In the genomic region with DNA sequence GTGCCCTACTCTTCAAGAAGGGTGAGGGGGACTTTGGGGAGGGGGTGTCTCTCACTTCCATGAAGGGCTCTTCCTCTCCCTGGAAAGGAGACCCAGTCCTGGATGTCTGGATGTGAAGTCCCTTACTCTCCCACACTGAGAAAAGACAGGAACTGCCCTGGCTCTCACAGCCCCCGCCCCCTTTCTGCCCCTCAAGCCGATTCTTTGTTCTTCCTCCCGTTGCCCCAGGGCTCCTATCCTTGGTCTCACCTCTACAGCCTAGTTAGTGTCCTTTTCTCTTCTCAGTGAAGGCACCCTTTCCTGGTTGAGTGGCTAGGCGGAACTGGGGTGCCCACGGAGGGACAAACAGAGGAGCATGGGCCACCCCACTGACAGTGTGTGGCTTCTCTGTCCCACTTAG, we compare ENCODE assay signal across 10 mouse cellular contexts. TPM values are rescaled to one million over a fixed set of nuclear protein-coding genes. Genes with fewer than 3 reads are reported as not detected.
A peak's percentile ranks its signal among the peaks of the same experiment; 100 is the strongest.
DNase-seq lines count a peak whose midpoint lies in the region; ATAC-seq and TF ChIP-seq lines count a peak whose summit lies in the region.
"Had no signal": no experiment of that assay in that cellular context is flagged by ENCODE, and none has a peak within 500 bp of the region (broad histone marks: within the 10 kb centered on the region; RNA-seq: fewer than 3 reads in every experiment).

Gene Sox10 (minus strand): TSS at position 101 of the 400 bp plus-strand sequence.

- H3K36me3 ChIP-seq in intestine, embryonic 14.5 days (ENCODE audit: control insufficient read depth, insufficient read depth, low read length), result no peaks in the 10 kb centered on the region
- H3K36me3 ChIP-seq in intestine, postnatal 0 days (ENCODE audit: control insufficient read depth, insufficient read depth), result no peaks in the 10 kb centered on the region
- no peaks in the 10 kb centered on the region for H3K36me3 ChIP-seq in embryonic facial prominence, embryonic 12.5 days
- no peaks in the 10 kb centered on the region for H3K36me3 ChIP-seq in intestine, embryonic 16.5 days (ENCODE audit: control insufficient read depth, insufficient read depth, low read length)
- no peaks in the 10 kb centered on the region for H3K36me3 ChIP-seq in midbrain, embryonic 16.5 days (ENCODE audit: control insufficient read depth, insufficient read depth, low read length)

- H3K4me2 ChIP-seq in intestine, embryonic 14.5 days (ENCODE audit: low read length), result no peak within 1 kb of the TSS; the same call in 1 of the 2 replicates
- H3K4me2 ChIP-seq in intestine, postnatal 0 days (replicated peaks; ENCODE audit: low read depth), result no peak within 1 kb of the TSS
- peak within 1 kb of the TSS; percentile 39 for H3K4me2 ChIP-seq in embryonic facial prominence, embryonic 12.5 days (replicated peaks)
- H3K4me2 ChIP-seq in intestine, embryonic 16.5 days (ENCODE audit: low read depth, low read length), result no peak within 1 kb of the TSS
- H3K4me2 ChIP-seq in midbrain, embryonic 16.5 days (ENCODE audit: low read length), result no peak within 1 kb of the TSS

- 49% methylated on average over 5 of the region's 5 CpGs for WGBS in intestine, embryonic 14.5 days
- 51% methylated on average over 5 of the region's 5 CpGs for WGBS in intestine, postnatal 0 days
- WGBS in embryonic facial prominence, embryonic 12.5 days, result 31% methylated on average over 5 of the region's 5 CpGs
- WGBS in intestine, embryonic 16.5 days, result 55% methylated on average over 5 of the region's 5 CpGs
- WGBS in midbrain, embryonic 16.5 days, result 49% methylated on average over 5 of the region's 5 CpGs

- H3K4me3 ChIP-seq in intestine, embryonic 14.5 days (ENCODE audit: low read depth, low read length), result 0 out of 2 replicates have a peak within 1 kb of the TSS, but pooled peaks have one; percentile 26
- no peak within 1 kb of the TSS for H3K4me3 ChIP-seq in intestine, postnatal 0 days (ENCODE audit: low read depth, low read length)
- H3K4me3 ChIP-seq in embryonic facial prominence, embryonic 12.5 days, result peak within 1 kb of the TSS; percentile 33
- H3K4me3 ChIP-seq in intestine, embryonic 16.5 days (ENCODE audit: low read length), result peak within 1 kb of the TSS; percentile 21; the same call in 1 of the 2 replicates
- no peak within 1 kb of the TSS; the same call in 1 of the 2 replicates for H3K4me3 ChIP-seq in midbrain, embryonic 16.5 days (ENCODE audit: low read depth, low read length)

- no peak for DNase-seq in intestine, embryonic 14.5 days (ENCODE audit: low spot score)
- no peak for DNase-seq in lung, postnatal 10 days
- DNase-seq in cerebellum, postnatal 36 days, result no peak
- no peak for DNase-seq in thymus, postnatal 10 days (ENCODE audit: low spot score in 2 of 2)
- DNase-seq: adrenal gland, postnatal 25 days had no signal

- no peak for ATAC-seq in intestine, embryonic 14.5 days (replicated peaks; ENCODE audit: low FRiP score, low TSS enrichment, low read depth)
- no peak for ATAC-seq in intestine, postnatal 0 days
- no peak for ATAC-seq in embryonic facial prominence, embryonic 12.5 days (ENCODE audit: insufficient number of reproducible peaks, insufficient read depth, low FRiP score, low TSS enrichment)
- no peak for ATAC-seq in intestine, embryonic 16.5 days
- no peak for ATAC-seq in midbrain, embryonic 16.5 days

- no peak within 1 kb of the TSS; the same call in 1 of the 2 replicates for H3K9ac ChIP-seq in intestine, embryonic 14.5 days (ENCODE audit: low read length)
- H3K9ac ChIP-seq in intestine, postnatal 0 days (ENCODE audit: low read depth, low read length), result no peak within 1 kb of the TSS
- H3K9ac ChIP-seq in embryonic facial prominence, embryonic 12.5 days, result peak within 1 kb of the TSS; percentile 40; the same call in 1 of the 2 replicates
- H3K9ac ChIP-seq in intestine, embryonic 16.5 days (ENCODE audit: low read depth, low read length), result no peak within 1 kb of the TSS
- H3K9ac ChIP-seq in midbrain, embryonic 16.5 days (ENCODE audit: low read depth, low read length), result no peak within 1 kb of the TSS; the same call in 1 of the 2 replicates

- peak within 1 kb of the TSS; percentile 23; the same call in 1 of the 2 replicates for H3K27ac ChIP-seq in intestine, embryonic 14.5 days (ENCODE audit: low read depth)
- H3K27ac ChIP-seq in intestine, postnatal 0 days (ENCODE audit: low read depth, low read length), result no peak within 1 kb of the TSS
- peak within 1 kb of the TSS; percentile 52 for H3K27ac ChIP-seq in embryonic facial prominence, embryonic 12.5 days
- H3K27ac ChIP-seq in intestine, embryonic 16.5 days (ENCODE audit: low read length), result no peak within 1 kb of the TSS
- H3K27ac ChIP-seq in midbrain, embryonic 16.5 days (ENCODE audit: low read length), result peak within 1 kb of the TSS; percentile 39; the same call in 1 of the 2 replicates
- H3K27ac ChIP-seq: macrophage had no signal

- peaks cover 53% of the 10 kb centered on the region for H3K27me3 ChIP-seq in intestine, embryonic 14.5 days (replicated peaks; ENCODE audit: control insufficient read depth, insufficient read depth, low read length)
- H3K27me3 ChIP-seq in intestine, postnatal 0 days (replicated peaks; ENCODE audit: control insufficient read depth, insufficient read depth, low read length), result peaks cover 49% of the 10 kb centered on the region
- H3K27me3 ChIP-seq in embryonic facial prominence, embryonic 12.5 days, result peaks cover 61% of the 10 kb centered on the region
- H3K27me3 ChIP-seq in intestine, embryonic 16.5 days (replicated peaks; ENCODE audit: control insufficient read depth, insufficient read depth, low read length), result peaks cover 52% of the 10 kb centered on the region
- H3K27me3 ChIP-seq in midbrain, embryonic 16.5 days (ENCODE audit: control insufficient read depth, insufficient read depth, low read depth, low read length), result peaks cover 34% of the 10 kb centered on the region

- H3K4me1 ChIP-seq in intestine, embryonic 14.5 days (replicated peaks; ENCODE audit: control insufficient read depth, insufficient read depth, low read length), result no peaks in the 10 kb centered on the region
- H3K4me1 ChIP-seq in intestine, postnatal 0 days (replicated peaks; ENCODE audit: control insufficient read depth, insufficient read depth, low read length), result no peaks in the 10 kb centered on the region
- peaks cover 18% of the 10 kb centered on the region for H3K4me1 ChIP-seq in embryonic facial prominence, embryonic 12.5 days
- H3K4me1 ChIP-seq in intestine, embryonic 16.5 days (ENCODE audit: control insufficient read depth, insufficient read depth, low read length), result peaks cover 3% of the 10 kb centered on the region; the same call in 1 of the 2 replicates
- H3K4me1 ChIP-seq in midbrain, embryonic 16.5 days (ENCODE audit: control insufficient read depth, insufficient read depth, low read length), result no peaks in the 10 kb centered on the region; the same call in 1 of the 2 replicates

- H3K9me3 ChIP-seq in intestine, embryonic 14.5 days (ENCODE audit: control insufficient read depth, low read length), result no peaks in the 10 kb centered on the region
- H3K9me3 ChIP-seq in intestine, postnatal 0 days (ENCODE audit: control insufficient read depth), result no peaks in the 10 kb centered on the region
- H3K9me3 ChIP-seq in embryonic facial prominence, embryonic 12.5 days, result no peaks in the 10 kb centered on the region
- H3K9me3 ChIP-seq in intestine, embryonic 16.5 days (ENCODE audit: control insufficient read depth, low read length), result no peaks in the 10 kb centered on the region
- no peaks in the 10 kb centered on the region for H3K9me3 ChIP-seq in midbrain, embryonic 16.5 days (replicated peaks; ENCODE audit: control insufficient read depth, low read length, poor library complexity, severe bottlenecking)

- no peak for TF ChIP-seq CTCF in intestine, postnatal 0 days (IDR thresholded peaks at IDR 0.05; ENCODE audit: low read depth)

RNA-seq across cellular contexts. Expression of gene Sox10, which starts in this region (rescaled TPM):
- polyA plus RNA-seq in intestine, embryonic 14.5 days (2014; fragmentation: Nextera tagmentation; extraction: Ambion mirVana), result 17.2 TPM in 2 replicates
- 2.8 and 3.5 TPM in 2 replicates for polyA plus RNA-seq in intestine, postnatal 0 days (2015; fragmentation: Nextera tagmentation; extraction: Ambion mirVana)
- polyA plus RNA-seq in embryonic facial prominence, embryonic 12.5 days (2016; fragmentation: Nextera tagmentation; extraction: Ambion mirVana), result 21.1 and 21.7 TPM in 2 replicates
- polyA plus RNA-seq in intestine, embryonic 16.5 days (2015; fragmentation: Nextera tagmentation; extraction: Ambion mirVana), result 5.2 and 5.4 TPM in 2 replicates
- 3.0 and 3.8 TPM in 2 replicates for polyA plus RNA-seq in midbrain, embryonic 16.5 days (2015; fragmentation: Nextera tagmentation; extraction: Ambion mirVana)
- polyA plus RNA-seq: macrophage had no signal

Comparison
In these comparisons a context has a peak if more than half of its experiments do, and no peak if none do; other contexts are left out.
1. H3K27ac ChIP-seq: peak in intestine, embryonic 14.5 days (single experiment), embryonic facial prominence, embryonic 12.5 days (single experiment) and midbrain, embryonic 16.5 days (single experiment); none in intestine, postnatal 0 days (single experiment) and intestine, embryonic 16.5 days (single experiment).
2. H3K4me3 ChIP-seq: peak in intestine, embryonic 14.5 days (single experiment), embryonic facial prominence, embryonic 12.5 days (single experiment) and intestine, embryonic 16.5 days (single experiment); none in intestine, postnatal 0 days (single experiment) and midbrain, embryonic 16.5 days (single experiment).